Mouse (Mus musculus) heart, adult 2 months (tissue): Measurements from ENCODE around the gene Erlec1. TPM values are rescaled to one million over a fixed set of nuclear protein-coding genes. Genes with fewer than 3 reads are reported as not detected.

Experiments
- DNase-seq, 2 experiments: peaks; one replicate each; pipeline ENCODE4 v3.0.0; 2021
- H3K27ac ChIP-seq: fragments of 200-600 bp; 2 replicates; pipeline ENCODE4 v1.8.1; 2022
- H3K27me3 ChIP-seq: fragments of 200-500 bp; 2 replicates; pipeline ENCODE4 v1.6.1; 2012; ENCODE audit warnings: mild to moderate bottlenecking, low read length, inconsistent platforms, mixed read lengths; ENCODE audit not compliant: control insufficient read depth, insufficient read depth
- H3K36me3 ChIP-seq: fragments of 200-500 bp; 2 replicates; pipeline ENCODE4 v1.6.1; 2012; ENCODE audit warnings: low read length, inconsistent platforms; ENCODE audit not compliant: control insufficient read depth, insufficient read depth
- H3K4me1 ChIP-seq: fragments of 200-500 bp; 2 replicates; pipeline ENCODE4 v1.6.1; 2011; ENCODE audit warnings: low read length; ENCODE audit not compliant: control insufficient read depth, insufficient read depth
- H3K4me3 ChIP-seq: fragments of 200-600 bp; 2 replicates; pipeline ENCODE4 v1.8.1; 2022
- H3K79me2 ChIP-seq: fragments of 200-500 bp; replicated peaks from 2 replicates; pipeline ENCODE4 v1.6.1; 2012; ENCODE audit warnings: mild to moderate bottlenecking, inconsistent platforms, low read length, moderate library complexity, mixed read lengths; ENCODE audit not compliant: control insufficient read depth, insufficient read depth
- H3K9ac ChIP-seq: fragments of 200-500 bp; 2 replicates; pipeline ENCODE4 v1.6.1; 2012; ENCODE audit warnings: low read depth, mild to moderate bottlenecking, control low read depth, inconsistent platforms, low read length, mixed read lengths
- CTCF ChIP-seq: fragments of 200-600 bp; IDR thresholded peaks from 2 replicates; pipeline ENCODE4 v1.8.1; 2022; ENCODE audit warnings: antibody characterized with exemption, mild to moderate bottlenecking, moderate library complexity
- EP300 ChIP-seq: fragments of 200-500 bp; IDR thresholded peaks from 2 replicates; pipeline ENCODE4 v1.6.1; 2011; ENCODE audit warnings: low read depth, low read length, control low read depth; ENCODE audit not compliant: insufficient read depth
- POLR2A ChIP-seq: fragments of 200-500 bp; IDR thresholded peaks from 2 replicates; pipeline ENCODE4 v1.6.1; 2011; ENCODE audit warnings: mild to moderate bottlenecking, low read depth, low read length, control low read depth; ENCODE audit not compliant: insufficient read depth
- WGBS: fragments of 180-500 bp; shearing (Covaris S2); methylation state at CpG from one replicate; pipeline ENCODE4 v1.1.7; 2018; 5-methylcytosine and 5-hydroxymethylcytosine counted together
- intact Hi-C: fragments of 180-260 bp; cut with DNase I; formaldehyde crosslinking; loops from one replicate; pipeline ENCODE4 v1.15.1; 2025
- polyA plus RNA-seq: library from polyadenylated mRNA; depleted of rRNA; stranded (reverse); fragments of >200 nt; gene quantifications from 2 replicates; pipeline ENCODE4 v1.2.3, GENCODE M21; 2012
- total RNA-seq, 2 experiments: library from RNA; stranded (reverse); gene quantifications; 2 replicates each; pipeline ENCODE4 v1.2.3; 2021

The Erlec1 gene
- total and polyA plus RNA-seq, 3 experiments, result 22.8 to 42.7 (median 34.7) TPM

- Histone ChIP-seq H3K27me3 (no peaks in the 10 kb centered on the region), H3K4me3 (peak overlapping the region; percentile 58), H3K27ac (peak overlapping the region; percentile 84), H3K4me1 (peaks cover 3% of the 10 kb centered on the region), H3K79me2 (no peaks in the 10 kb centered on the region), H3K36me3 (no peaks in the 10 kb centered on the region; the same call in 1 of the 2 replicates), H3K9ac (peak overlapping the region; percentile 46)
- DNase-seq, result no peak
- TF ChIP-seq EP300 (no peak), POLR2A (no peak), CTCF (no peak)
- 1% methylated on average over 2 of the region's 2 CpGs for WGBS
- intact Hi-C loops, result loop anchor here (2.0 to 10.0 kb wide), 2 partner anchors 32 to 388 kb away; partner anchors contain the start of genes Erlec1 and Stc2
Observed at GRCm38 (mm10) chr11:30986625-30987017, 32.5 kb upstream of the Erlec1 start.

GRCm38 (mm10) chr11:30985877-30986624 is 31.9 kb upstream of the Erlec1 start, which contains the start of gene Chac2:
Gene Chac2 (minus strand): TSS chr11:30986350.
- no peaks in the 10 kb centered on the region; the same call in 1 of the 2 replicates for H3K36me3 ChIP-seq
- TF ChIP-seq CTCF, result no peak
- TF ChIP-seq EP300, result 0 out of 2 replicates have a peak, but pooled peaks have one; percentile 8
- TF ChIP-seq POLR2A, result peak; percentile 60
- WGBS, result under 1% methylated on average over 22 of the region's 22 CpGs
- no peaks in the 10 kb centered on the region for H3K27me3 ChIP-seq
- peak within 1 kb of the TSS; percentile 58 for H3K4me3 ChIP-seq
- H3K27ac ChIP-seq, result peak within 1 kb of the TSS; percentile 84
- peaks cover 3% of the 10 kb centered on the region for H3K4me1 ChIP-seq
- peak; percentile 86 to 89 for DNase-seq
- H3K79me2 ChIP-seq, result no peaks in the 10 kb centered on the region
- H3K9ac ChIP-seq, result peak within 1 kb of the TSS; percentile 87
- intact Hi-C loops, result loop anchor here (2.0 to 10.0 kb wide), 2 partner anchors 31 to 389 kb away; partner anchors contain the start of genes Erlec1 and Stc2

GRCm38 (mm10) chr11:30985237-30985636 is 31.1 kb upstream of the Erlec1 start:
- Histone ChIP-seq H3K4me3 (peak overlapping the region; percentile 58), H3K27ac (peak overlapping the region; percentile 84), H3K4me1 (peaks cover 3% of the 10 kb centered on the region), H3K27me3 (no peaks in the 10 kb centered on the region), H3K79me2 (no peaks in the 10 kb centered on the region), H3K36me3 (no peaks in the 10 kb centered on the region; the same call in 1 of the 2 replicates), H3K9ac (no peak overlapping the region)
- TF ChIP-seq CTCF, result no peak
- TF ChIP-seq EP300, result no peak
- TF ChIP-seq POLR2A, result no peak
- no peak for DNase-seq
- 50% methylated on average over 2 of the region's 2 CpGs for WGBS
- intact Hi-C loops, result loop anchor here (10.0 kb wide), 1 partner anchor 390 kb away; the partner anchor contains the start of gene Stc2

GRCm38 (mm10) chr11:30953469-30954154 is 523 bp downstream of the Erlec1 start:
- Histone ChIP-seq H3K4me1 (peaks cover 2% of the 10 kb centered on the region; the same call in 1 of the 2 replicates), H3K9ac (peak overlapping the region; percentile 97), H3K4me3 (peak overlapping the region; percentile 90), H3K79me2 (no peaks in the 10 kb centered on the region), H3K36me3 (peaks cover 9% of the 10 kb centered on the region), H3K27ac (peak overlapping the region; percentile 89), H3K27me3 (no peaks in the 10 kb centered on the region)
- TF ChIP-seq POLR2A (no peak), EP300 (no peak), CTCF (no peak)
- under 1% methylated on average over 31 of the region's 32 CpGs for WGBS
- intact Hi-C loops, result loop anchor here (2.0 to 10.0 kb wide), 3 partner anchors 33 to 921 kb away; partner anchors contain the start of genes Chac2 and Cpeb4
- DNase-seq, result peak; percentile 63 to 65

DNA sequence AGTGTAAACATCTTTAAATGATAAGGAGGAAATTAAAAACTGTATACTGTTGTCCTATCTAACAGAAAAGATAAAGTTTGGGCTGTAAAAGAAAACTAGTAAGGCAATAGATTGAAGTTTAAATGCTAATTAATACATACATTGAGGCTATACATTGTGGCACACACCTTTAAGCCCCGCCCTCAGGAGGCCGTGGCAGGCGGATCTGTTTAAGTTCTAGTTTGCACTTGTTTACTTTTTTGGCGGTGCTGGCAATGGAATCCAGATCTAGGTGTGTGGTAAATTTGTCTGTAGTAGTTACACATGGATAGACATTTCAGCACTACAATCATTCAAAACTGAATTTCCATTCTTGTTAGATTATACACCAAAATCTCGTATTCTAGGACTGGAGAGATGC is 1.3 kb downstream of the Erlec1 start:
- intact Hi-C loops, result loop anchor here (5.0 to 10.0 kb wide), 2 partner anchors 684 to 922 kb away; partner anchors contain the start of gene Cpeb4
- H3K4me3 ChIP-seq, result 0 out of 2 replicates have a peak overlapping the region, but pooled peaks have one; percentile 90
- no peaks in the 10 kb centered on the region for H3K27me3 ChIP-seq
- TF ChIP-seq POLR2A (no peak), EP300 (no peak), CTCF (no peak)
- peaks cover 2% of the 10 kb centered on the region; the same call in 1 of the 2 replicates for H3K4me1 ChIP-seq
- no peak overlapping the region for H3K27ac ChIP-seq
- 63% methylated on average over 5 of the region's 5 CpGs for WGBS
- no peak for DNase-seq
- H3K36me3 ChIP-seq, result peaks cover 9% of the 10 kb centered on the region
- no peaks in the 10 kb centered on the region for H3K79me2 ChIP-seq
- no peak overlapping the region for H3K9ac ChIP-seq
